Mouse (Mus musculus) c-Kit-positive CD71-positive TER-119-negative erythroid progenitor cells, embryonic 14.5 days (primary cell): Measurements from ENCODE around the gene Pkd1l1.

Experiments
- DNase-seq: peaks from one replicate; pipeline ENCODE4 v3.0.0-alpha.2; 2013; ENCODE audit warnings: low read depth

The Pkd1l1 gene

DNA sequence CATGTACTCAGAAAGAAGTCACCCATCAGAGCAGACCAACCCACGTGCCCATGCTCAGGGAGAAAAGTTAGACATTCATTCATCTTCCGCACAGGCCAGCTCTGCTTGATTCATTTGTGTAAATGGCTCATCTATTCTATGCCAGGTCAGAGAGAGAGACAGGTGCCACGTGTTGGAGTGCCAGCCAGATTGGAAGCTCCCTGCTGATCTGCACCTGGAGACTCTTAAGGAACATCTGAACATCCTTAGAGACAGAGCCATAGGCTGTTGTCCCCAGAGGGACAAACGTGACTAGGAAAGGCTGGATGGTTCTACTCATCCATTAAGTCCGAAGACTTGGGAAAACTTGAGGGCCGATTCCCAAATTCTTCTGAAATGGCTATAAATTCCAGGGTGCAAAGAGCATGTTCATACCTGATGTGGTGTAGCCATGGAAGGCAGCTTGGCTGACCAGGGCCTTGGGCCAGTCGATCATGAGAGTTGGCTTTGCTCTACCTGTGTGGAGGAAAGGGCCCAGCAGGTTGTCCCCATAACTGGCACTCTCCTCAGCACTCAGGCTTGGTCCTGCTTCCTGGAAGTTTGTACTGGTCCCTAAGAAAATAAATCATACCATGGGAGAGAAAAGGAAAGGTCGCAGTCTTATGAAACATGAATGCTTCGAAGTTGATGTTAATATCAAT, 36.5 kb downstream of the Pkd1l1 start:
- DNase-seq, result no peak

DNA sequence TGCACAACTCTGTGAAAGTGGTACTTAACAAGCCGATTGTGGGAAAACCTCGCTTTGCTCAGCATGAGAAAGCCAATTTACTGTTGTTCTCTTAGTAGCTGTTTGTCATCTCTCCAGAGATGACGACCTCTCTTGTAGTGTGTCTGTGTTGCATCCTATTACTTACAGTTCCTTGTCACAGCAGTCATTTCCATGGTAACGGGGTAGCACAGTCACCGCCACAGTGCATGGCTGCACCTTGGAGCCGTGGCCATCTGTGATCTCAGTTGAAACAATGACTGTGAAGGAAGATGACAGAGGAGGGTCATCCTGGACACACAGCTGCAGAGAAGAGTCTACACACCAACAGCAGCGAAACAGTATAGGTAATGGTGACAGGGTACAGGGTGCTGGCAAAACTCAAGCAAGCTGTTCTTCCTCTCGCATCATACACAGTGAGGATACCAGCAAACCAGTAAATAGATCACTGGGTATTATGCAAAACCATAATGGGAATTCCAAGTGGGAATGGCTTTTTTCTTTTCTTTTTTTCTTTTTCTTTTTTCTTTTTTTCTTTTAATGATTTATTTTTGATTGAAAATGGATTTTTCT, 56.9 kb downstream of the Pkd1l1 start:
- no peak for DNase-seq

GRCm38 (mm10) chr11:8882793-8883192, 90.3 kb downstream of the Pkd1l1 start:
- DNase-seq, result no peak

GRCm38 (mm10) chr11:8881521-8881920, 91.5 kb downstream of the Pkd1l1 start:
- no peak for DNase-seq

GRCm38 (mm10) chr11:8870115-8870514, 103.0 kb downstream of the Pkd1l1 start:
- no peak for DNase-seq

DNA sequence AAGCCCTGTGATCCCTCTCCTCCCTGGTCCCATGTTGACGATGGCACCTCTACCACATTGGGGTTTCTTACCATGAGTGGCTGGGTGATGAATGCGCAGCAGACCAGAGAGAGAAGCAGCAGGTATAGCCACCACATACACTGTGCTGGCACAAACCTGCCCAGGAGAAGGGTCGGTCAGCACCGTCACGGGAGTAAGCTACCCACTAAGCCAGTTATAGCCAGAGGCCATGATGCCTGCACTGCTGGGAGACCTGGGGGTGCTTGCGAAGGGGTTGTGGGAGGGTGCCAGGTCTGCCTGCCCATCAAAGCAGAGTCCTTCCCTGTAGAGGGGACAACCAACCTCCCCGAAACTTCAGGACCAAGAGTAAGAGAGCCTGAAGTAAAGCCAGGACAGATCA, 107.0 kb downstream of the Pkd1l1 start:
- no peak for DNase-seq

DNA sequence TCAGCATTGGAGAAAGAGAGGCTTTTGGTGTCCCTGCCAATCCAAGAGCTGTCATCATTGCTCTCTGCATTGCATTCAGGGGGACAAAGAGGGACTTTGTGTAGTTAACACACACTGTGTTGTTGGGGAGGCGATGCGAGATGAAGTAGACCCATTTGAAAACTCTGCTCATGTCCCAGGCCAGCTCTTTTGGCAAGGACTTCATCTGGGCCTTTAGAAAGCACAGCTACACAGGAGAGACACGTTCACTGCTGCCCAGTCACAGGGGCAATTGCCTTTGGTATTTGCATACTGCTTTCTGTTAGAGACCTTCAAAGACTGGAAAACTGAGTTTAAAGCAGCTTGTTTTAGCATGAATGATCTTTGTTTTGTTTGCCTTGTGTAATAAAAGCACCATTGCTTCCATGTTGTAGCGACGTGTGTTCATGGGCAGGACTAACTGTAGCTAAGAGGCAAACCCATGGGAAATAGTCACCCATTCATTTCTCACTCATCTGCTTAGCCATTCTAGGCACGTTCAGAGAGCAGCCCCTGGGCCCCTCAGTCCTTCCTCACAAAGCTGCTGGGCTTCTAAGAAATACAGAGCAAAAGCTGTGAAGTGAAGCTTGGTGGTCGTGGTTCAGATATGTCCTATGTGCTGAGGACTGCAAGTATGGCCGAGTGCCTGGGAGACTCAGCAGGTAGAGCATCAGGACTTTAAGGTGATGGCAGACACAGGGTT, 109.0 kb downstream of the Pkd1l1 start:
- no peak for DNase-seq

DNA sequence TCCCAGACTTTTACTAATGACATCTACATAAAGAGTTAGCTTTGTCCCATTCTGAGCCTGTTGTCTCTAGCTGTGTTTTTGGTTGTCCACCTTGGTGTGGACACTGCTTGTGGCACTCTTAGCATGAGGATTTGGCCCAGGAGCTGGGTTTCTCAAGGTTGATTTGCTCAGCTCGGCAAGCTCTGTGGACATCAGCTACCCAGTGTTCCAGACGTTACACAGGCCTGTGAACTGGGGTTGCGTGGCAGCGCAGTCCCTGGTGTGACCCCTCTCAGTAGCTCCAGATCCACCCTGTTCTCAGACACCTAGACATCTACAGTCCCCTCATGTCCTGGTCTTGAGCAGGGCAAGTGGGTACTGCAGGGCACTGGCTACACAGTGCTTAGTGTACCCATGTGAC, 110.6 kb downstream of the Pkd1l1 start:
- DNase-seq, result no peak

- DNase-seq, result no peak
Measured at GRCm38 (mm10) chr11:8861978-8862377, 111.1 kb downstream of the Pkd1l1 start.

GRCm38 (mm10) chr11:8860878-8861277, 112.2 kb downstream of the Pkd1l1 start:
- DNase-seq, result no peak

GRCm38 (mm10) chr11:8859868-8860267, 113.2 kb downstream of the Pkd1l1 start:
- peak; percentile 11 for DNase-seq

- DNase-seq, result no peak
Measured at GRCm38 (mm10) chr11:8859041-8859440, 114.0 kb downstream of the Pkd1l1 start.

- DNase-seq, result no peak
Measured at GRCm38 (mm10) chr11:8856125-8856524, 116.9 kb downstream of the Pkd1l1 start.

DNA sequence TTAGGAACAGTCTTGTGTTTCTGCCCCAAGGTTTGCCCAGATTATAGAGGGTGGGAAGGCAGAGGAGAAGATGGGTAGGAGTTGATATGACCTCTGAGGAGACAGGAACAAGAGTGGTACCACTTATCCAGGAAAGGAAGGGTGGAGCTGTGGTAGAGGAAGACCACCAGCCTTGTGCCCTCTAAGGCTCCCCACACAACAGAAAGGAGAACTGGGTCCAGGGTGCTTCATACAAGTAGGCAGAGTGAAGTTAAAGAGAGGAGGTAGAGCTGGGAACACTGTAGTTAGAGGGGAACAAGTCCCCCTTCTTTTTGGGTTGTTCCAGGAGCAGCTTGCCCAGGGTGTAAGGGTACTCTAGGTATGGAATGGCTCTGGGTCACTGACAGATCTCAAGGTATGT, 125.0 kb downstream of the Pkd1l1 start:
- DNase-seq, result no peak

GRCm38 (mm10) chr11:8847627-8848026, 125.4 kb downstream of the Pkd1l1 start:
- DNase-seq, result no peak

- DNase-seq, result no peak
Measured at GRCm38 (mm10) chr11:8836176-8836575, 136.9 kb downstream of the Pkd1l1 start.

GRCm38 (mm10) chr11:8834121-8834520, 138.9 kb downstream of the Pkd1l1 start:
- DNase-seq, result no peak

- DNase-seq, result no peak
Measured at GRCm38 (mm10) chr11:8830551-8830950, 142.5 kb downstream of the Pkd1l1 start.

- DNase-seq, result no peak
Measured at GRCm38 (mm10) chr11:8829561-8829960, 143.5 kb downstream of the Pkd1l1 start.

DNA sequence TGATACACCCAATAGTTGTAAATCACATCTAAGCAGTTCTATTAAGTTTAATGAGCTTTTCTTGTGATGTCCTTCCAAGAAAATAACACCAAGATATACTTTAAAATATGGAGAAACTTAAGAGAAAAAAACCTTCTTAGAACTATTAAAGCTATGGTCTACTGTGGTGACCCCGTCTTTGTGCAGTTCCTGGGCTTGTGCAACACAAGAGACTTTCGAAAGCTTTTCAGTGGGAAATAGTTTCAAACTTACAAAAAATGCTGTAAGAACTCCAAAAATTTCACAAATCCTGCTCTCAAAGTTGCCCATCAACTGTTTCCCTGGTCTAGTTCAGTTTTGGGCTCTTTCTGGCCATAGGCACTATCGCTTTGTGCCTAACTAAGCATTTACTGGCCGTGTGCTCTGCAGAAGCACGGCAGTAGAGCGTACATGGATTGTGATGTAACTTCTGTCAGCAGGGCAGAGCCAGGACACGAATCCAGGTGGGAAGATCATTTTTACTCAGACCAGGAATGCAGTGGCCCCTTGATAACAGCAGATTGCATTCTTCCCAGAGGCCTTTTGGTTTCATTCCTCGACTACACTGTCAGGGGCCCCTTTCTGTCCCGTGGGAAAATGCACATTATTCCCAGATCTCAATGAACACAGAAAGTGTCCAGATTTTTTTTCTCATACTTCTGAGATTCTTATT, 144.1 kb downstream of the Pkd1l1 start:
- DNase-seq, result no peak

DNA sequence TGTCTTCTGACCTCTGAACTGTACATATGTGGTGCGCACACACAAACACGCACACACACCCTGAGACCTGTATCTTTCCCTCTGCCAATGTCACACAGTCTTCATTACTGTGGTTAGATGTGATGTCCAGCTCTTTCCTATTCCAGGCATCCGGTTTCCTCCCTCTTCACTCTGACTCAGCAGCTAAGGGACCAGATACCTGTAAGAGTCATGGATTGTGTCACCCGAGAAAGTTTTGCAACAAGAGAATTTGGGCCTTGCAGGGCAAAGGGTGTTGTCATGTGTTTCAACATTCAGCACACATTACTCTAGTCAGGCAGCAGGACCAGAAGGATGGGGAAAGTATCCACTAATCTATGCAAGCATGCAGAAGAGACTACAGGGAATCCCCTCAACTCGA, 146.5 kb downstream of the Pkd1l1 start:
- DNase-seq, result no peak

- DNase-seq, result no peak
Measured at GRCm38 (mm10) chr11:8826046-8826445, 147.0 kb downstream of the Pkd1l1 start.

GRCm38 (mm10) chr11:8825413-8825812, 147.7 kb downstream of the Pkd1l1 start:
- no peak for DNase-seq
